Mouse (Mus musculus) forebrain, embryonic 11.5 days (tissue): ENCODE data around the gene Olfr434. TPM values are rescaled to one million over a fixed set of nuclear protein-coding genes. Genes with fewer than 3 reads are reported as not detected.
"Not testable (repeated sequence)": the region's sequence is repeated elsewhere in the genome, so short reads cannot be mapped to it uniquely, and the experiment has no call there.

Source experiments
- ATAC-seq: fragments of 200-750 bp; cut with Nextera tagmentation; replicated peaks from 2 replicates; pipeline ENCODE4 v1.8.0; 2017; ENCODE audit warnings: moderate TSS enrichment; ENCODE audit not compliant: low FRiP score
- DNase-seq: peaks from one replicate; pipeline ENCODE4 v3.0.0-alpha.2; 2017; ENCODE audit warnings: low spot score
- H3K27ac ChIP-seq: fragments of 300-500 bp; sonication (generic); 2 replicates; pipeline ENCODE4 v1.5.1; 2014; ENCODE audit warnings: low read depth, low read length
- H3K27me3 ChIP-seq: fragments of 300-500 bp; sonication (generic); 2 replicates; pipeline ENCODE4 v1.6.1; 2014; ENCODE audit warnings: mild to moderate bottlenecking, low read length, mixed read lengths; ENCODE audit not compliant: control insufficient read depth, insufficient read depth
- H3K36me3 ChIP-seq: fragments of 300-500 bp; sonication (generic); 2 replicates; pipeline ENCODE4 v1.6.1; 2014; ENCODE audit warnings: mild to moderate bottlenecking, low read length, moderate library complexity, mixed read lengths; ENCODE audit not compliant: control insufficient read depth, insufficient read depth
- H3K4me1 ChIP-seq: fragments of 300-500 bp; sonication (generic); replicated peaks from 2 replicates; pipeline ENCODE4 v1.6.1; 2014; ENCODE audit warnings: low read length, mixed read lengths; ENCODE audit not compliant: control insufficient read depth, insufficient read depth
- H3K4me2 ChIP-seq: fragments of 300-500 bp; sonication (generic); 2 replicates; pipeline ENCODE4 v1.6.1; 2014; ENCODE audit warnings: low read depth, mild to moderate bottlenecking, low read length, moderate library complexity, mixed read lengths; ENCODE audit not compliant: severe bottlenecking
- H3K4me3 ChIP-seq: fragments of 300-500 bp; sonication (generic); 2 replicates; pipeline ENCODE4 v1.5.1; 2014; ENCODE audit warnings: low read depth, low read length
- H3K9ac ChIP-seq: fragments of 300-500 bp; sonication (generic); 2 replicates; pipeline ENCODE4 v1.6.1; 2014; ENCODE audit warnings: low read length
- H3K9me3 ChIP-seq: fragments of 300-500 bp; sonication (generic); 2 replicates; pipeline ENCODE4 v1.6.1; 2016; ENCODE audit warnings: low read length, mixed read lengths; ENCODE audit not compliant: control insufficient read depth
- WGBS: fragments of 180-500 bp; shearing (Covaris S2); extraction: QIAGEN DNeasy Blood & Tissue Kit; methylation state at CpG from one replicate; pipeline ENCODE4 v1.1.7; 2014; 5-methylcytosine and 5-hydroxymethylcytosine counted together
- polyA plus RNA-seq: library from polyadenylated mRNA; unstranded; fragments of >200 nt; fragmentation: Nextera tagmentation; extraction: Ambion mirVana; gene quantifications from 2 replicates; pipeline ENCODE4 v1.2.1, GENCODE M21; 2014

Gene Olfr434
- polyA plus RNA-seq, 1 experiment from 2014 or later, result not detected

GRCm38 (mm10) chr6:43205355-43205754 is 7.5 kb upstream of the Olfr434 start:
- 32% methylated on average over 2 of the region's 2 CpGs for WGBS
- Histone ChIP-seq H3K27ac (no peak overlapping the region), H3K4me3 (no peak overlapping the region), H3K27me3 (no peaks in the 10 kb centered on the region), H3K9me3 (no peaks in the 10 kb centered on the region), H3K36me3 (no peaks in the 10 kb centered on the region), H3K4me2 (no peak overlapping the region), H3K4me1 (no peaks in the 10 kb centered on the region), H3K9ac (no peak overlapping the region)
- no peak for DNase-seq
- ATAC-seq, result no peak

- not testable (repeated sequence) for H3K4me2 ChIP-seq, H3K36me3 ChIP-seq, H3K27ac ChIP-seq, H3K27me3 ChIP-seq, ATAC-seq, H3K4me1 ChIP-seq, H3K9ac ChIP-seq, H3K4me3 ChIP-seq, DNase-seq, H3K9me3 ChIP-seq
- WGBS, result 91% methylated on average over 1 of the region's 1 CpGs
These were observed 18.4 kb downstream of the Olfr434 start, which contains the start of gene Olfr47 for GRCm38 (mm10) chr6:43231255-43231654. TSS of gene Olfr47 (plus strand) at chr6:43231529.

GRCm38 (mm10) chr6:43242061-43242460 is 29.2 kb downstream of the Olfr434 start:
- H3K4me2 ChIP-seq, result no peak overlapping the region
- H3K27me3 ChIP-seq, result no peaks in the 10 kb centered on the region
- ATAC-seq (peak; percentile 36; the same call in 1 of the 2 replicates), DNase-seq (no peak)
- 19% methylated on average over 4 of the region's 4 CpGs for WGBS
- no peak overlapping the region for H3K27ac ChIP-seq
- no peaks in the 10 kb centered on the region for H3K36me3 ChIP-seq
- no peak overlapping the region for H3K4me3 ChIP-seq
- H3K9ac ChIP-seq, result no peak overlapping the region
- no peaks in the 10 kb centered on the region for H3K9me3 ChIP-seq
- no peaks in the 10 kb centered on the region for H3K4me1 ChIP-seq

GRCm38 (mm10) chr6:43247396-43247795 is 34.6 kb downstream of the Olfr434 start:
- no peak for ATAC-seq
- DNase-seq, result no peak
- Histone ChIP-seq H3K27me3 (no peaks in the 10 kb centered on the region), H3K4me1 (no peaks in the 10 kb centered on the region), H3K9me3 (no peaks in the 10 kb centered on the region), H3K4me2 (no peak overlapping the region), H3K9ac (no peak overlapping the region), H3K27ac (no peak overlapping the region), H3K4me3 (no peak overlapping the region), H3K36me3 (no peaks in the 10 kb centered on the region)
- 74% methylated on average over 3 of the region's 3 CpGs for WGBS

- Histone ChIP-seq H3K4me3 (no peak overlapping the region), H3K9ac (no peak overlapping the region), H3K27ac (no peak overlapping the region), H3K9me3 (no peaks in the 10 kb centered on the region), H3K4me2 (no peak overlapping the region), H3K4me1 (no peaks in the 10 kb centered on the region), H3K27me3 (no peaks in the 10 kb centered on the region), H3K36me3 (no peaks in the 10 kb centered on the region)
- 86% methylated on average over 1 of the region's 1 CpGs for WGBS
- ATAC-seq, result no peak
- DNase-seq, result no peak
These were observed 40.2 kb downstream of the Olfr434 start for GRCm38 (mm10) chr6:43252994-43253393.

GRCm38 (mm10) chr6:43254193-43254926 is 41.5 kb downstream of the Olfr434 start:
- DNase-seq (no peak), ATAC-seq (no peak)
- Histone ChIP-seq H3K4me2 (no peak overlapping the region), H3K9ac (no peak overlapping the region), H3K4me3 (no peak overlapping the region), H3K27ac (no peak overlapping the region), H3K4me1 (no peaks in the 10 kb centered on the region), H3K36me3 (no peaks in the 10 kb centered on the region), H3K9me3 (no peaks in the 10 kb centered on the region), H3K27me3 (no peaks in the 10 kb centered on the region)
- WGBS, result 65% methylated on average over 7 of the region's 7 CpGs

GRCm38 (mm10) chr6:43260756-43261155 is 47.9 kb downstream of the Olfr434 start:
- Histone ChIP-seq H3K9me3 (no peaks in the 10 kb centered on the region), H3K4me3 (no peak overlapping the region), H3K4me2 (no peak overlapping the region), H3K4me1 (no peaks in the 10 kb centered on the region), H3K27me3 (0 out of 2 replicates have a peak, but pooled peaks cover 3% of the 10 kb centered on the region), H3K36me3 (no peaks in the 10 kb centered on the region), H3K27ac (no peak overlapping the region), H3K9ac (no peak overlapping the region)
- 65% methylated on average over 2 of the region's 2 CpGs for WGBS
- ATAC-seq (no peak), DNase-seq (no peak)

GRCm38 (mm10) chr6:43265363-43266041 is 52.7 kb downstream of the Olfr434 start, which contains the start of gene Arhgef5:
TSS of gene Arhgef5 (plus strand) at chr6:43265582.
- DNase-seq, result peak; percentile 61
- peak within 1 kb of the TSS; percentile 51 for H3K4me3 ChIP-seq
- no peaks in the 10 kb centered on the region for H3K36me3 ChIP-seq
- peak within 1 kb of the TSS; percentile 58 for H3K9ac ChIP-seq
- no peak within 1 kb of the TSS for H3K27ac ChIP-seq
- H3K4me2 ChIP-seq, result peak within 1 kb of the TSS; percentile 88
- H3K27me3 ChIP-seq, result peaks cover 11% of the 10 kb centered on the region
- peak; percentile 77 for ATAC-seq
- H3K4me1 ChIP-seq, result 0 out of 2 replicates have a peak, but pooled peaks cover 1% of the 10 kb centered on the region
- H3K9me3 ChIP-seq, result no peaks in the 10 kb centered on the region
- 1% methylated on average over 37 of the region's 48 CpGs for WGBS
